Mouse (Mus musculus) lung, adult 2 months (tissue): ENCODE measurements at regions not wholly inside any gene's neighbourhood (a gene's known extent, or its start where the extent isn't known, plus 50 kb on each side); places are given as distances from the start of the nearest gene placed in this dataset.

Experiments
- CTCF ChIP-seq: fragments of 200-500 bp; IDR thresholded peaks from 2 replicates; pipeline ENCODE4 v1.5.1; 2011; ENCODE audit warnings: mild to moderate bottlenecking, low read length, control low read depth; ENCODE audit not compliant: insufficient read depth
- POLR2A ChIP-seq: fragments of 200-500 bp; IDR thresholded peaks from 2 replicates; pipeline ENCODE4 v1.6.1; 2011; ENCODE audit warnings: low read depth, mild to moderate bottlenecking, control low read depth, low read length, borderline replicate concordance; ENCODE audit errors: extremely low read depth

- TF ChIP-seq CTCF (no peak), POLR2A (no peak)
Measured at GRCm38 (mm10) chr13:71649876-71650275, 313.6 kb downstream of the Irx1 start.
